Mouse (Mus musculus): ENCODE results near the gene Spem2.

DNA sequence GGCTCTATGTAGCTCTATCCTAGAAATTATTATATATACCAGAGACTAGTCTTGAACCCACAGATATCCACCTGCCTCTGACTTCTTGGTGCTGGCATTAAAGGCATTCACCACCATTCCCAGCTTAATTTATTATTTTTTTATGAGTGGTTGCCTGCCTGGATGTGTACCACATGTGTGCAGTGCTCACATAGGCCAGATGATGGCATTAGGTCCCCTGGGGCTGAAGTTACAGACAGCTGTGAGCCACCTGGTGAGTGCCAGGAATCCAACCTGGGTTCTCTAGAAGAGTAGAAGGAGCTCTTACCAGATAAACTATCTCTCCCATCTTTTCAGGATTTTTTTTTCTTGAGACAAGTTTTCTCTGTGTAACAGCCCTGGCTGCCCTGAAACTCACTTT lies 8.0 kb downstream of the Spem2 start:
- TF ChIP-seq POLR2A (IDR thresholded peaks at IDR 0.05; ENCODE audit: low read depth, low read length), result no peak
- peak in 1 of 2 experiments; percentile 42; a peak in 2 of 4 replicates for TF ChIP-seq CTCF (conservative IDR thresholded peaks at IDR 0.05 in 1 of 2, IDR thresholded peaks at IDR 0.05 in 1 of 2; ENCODE audit: low read depth in 2 of 2, low read length in 2 of 2)
- no peak for TF ChIP-seq EP300 (IDR thresholded peaks at IDR 0.05; ENCODE audit: low read length)

Data from CH12.LX (cell line).